Mouse (Mus musculus) thymus, adult 2 months (tissue): ENCODE results near the gene Rabggtb.

Source experiments
- CTCF ChIP-seq: fragments of 200-500 bp; IDR thresholded peaks from 2 replicates; pipeline ENCODE4 v1.5.1; 2012; ENCODE audit warnings: mild to moderate bottlenecking, control low read depth, low read length, moderate library complexity, borderline replicate concordance; ENCODE audit not compliant: control insufficient read depth, poor library complexity, insufficient read depth; ENCODE audit errors: extremely low read depth
- POLR2A ChIP-seq: fragments of 200-500 bp; IDR thresholded peaks from 2 replicates; pipeline ENCODE4 v1.6.1; 2012; ENCODE audit warnings: mild to moderate bottlenecking, low read length, control low read depth, moderate library complexity; ENCODE audit not compliant: control insufficient read depth, poor library complexity, insufficient read depth; ENCODE audit errors: extremely low read depth

GRCm38 (mm10) chr3:153902595-153902994 is 10.2 kb downstream of the Rabggtb start:
- no peak for TF ChIP-seq POLR2A
- TF ChIP-seq CTCF: no peak
